11 mouse cellular contexts compared by ENCODE assay signal in the genomic region with DNA sequence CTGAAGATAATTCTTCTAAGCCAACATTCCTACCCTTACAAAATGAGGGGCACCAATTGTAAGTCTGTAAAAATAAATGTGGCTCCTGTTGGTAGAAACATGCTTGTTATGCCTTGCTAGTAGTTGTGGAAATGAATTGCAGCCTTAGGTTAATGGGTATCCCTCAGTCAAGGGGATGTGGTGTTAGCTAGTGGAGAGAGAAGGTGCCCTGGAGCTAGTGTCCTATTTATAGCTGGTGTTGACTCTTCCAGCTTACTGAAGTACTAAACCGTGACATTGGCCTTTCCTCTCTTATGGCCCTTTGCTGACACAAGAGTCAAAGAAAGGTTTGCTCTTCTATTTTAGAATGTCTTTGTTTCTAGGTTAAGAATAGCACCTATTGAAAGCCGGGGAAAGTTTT.
"Had no signal": no experiment of that assay in that cellular context is flagged by ENCODE, and none has a peak within 500 bp of the region (broad histone marks: within the 10 kb centered on the region; RNA-seq: fewer than 3 reads in every experiment).

No protein-coding gene starts in this region.

- H3K36me3 ChIP-seq: liver, embryonic 13.5 days had no signal

- H3K9ac ChIP-seq: liver, embryonic 13.5 days had no signal

- H3K27me3 ChIP-seq: liver, embryonic 13.5 days had no signal

- H3K27ac ChIP-seq: left cerebral cortex, adult 2 months; liver, embryonic 13.5 days had no signal

- DNase-seq: kidney, postnatal 25 days; layer of hippocampus, postnatal 36 days; liver, embryonic 13.5 days; lung, adult 2 months; lung, postnatal 14 days; lung, postnatal 4 days; midbrain, embryonic 14.5 days; thymus, adult 18-20 months; thymus, postnatal 36 days had no signal

- H3K4me3 ChIP-seq: left cerebral cortex, adult 2 months; liver, embryonic 13.5 days had no signal

- H3K4me1 ChIP-seq: liver, embryonic 13.5 days had no signal

- H3K9me3 ChIP-seq: liver, embryonic 13.5 days had no signal

- H3K4me2 ChIP-seq: liver, embryonic 13.5 days; midbrain, embryonic 11.5 days had no signal
